Mouse (Mus musculus): ENCODE measurements around the gene Hist1h2an. TPM values are rescaled to one million over a fixed set of nuclear protein-coding genes. Genes with fewer than 3 reads are reported as not detected.
"Not testable (repeated sequence)": the region's sequence is repeated elsewhere in the genome, so short reads cannot be mapped to it uniquely, and the experiment has no call there.

The Hist1h2an gene
- polyA plus RNA-seq, 1 experiment from 2014 or later: 1.8 TPM

DNA sequence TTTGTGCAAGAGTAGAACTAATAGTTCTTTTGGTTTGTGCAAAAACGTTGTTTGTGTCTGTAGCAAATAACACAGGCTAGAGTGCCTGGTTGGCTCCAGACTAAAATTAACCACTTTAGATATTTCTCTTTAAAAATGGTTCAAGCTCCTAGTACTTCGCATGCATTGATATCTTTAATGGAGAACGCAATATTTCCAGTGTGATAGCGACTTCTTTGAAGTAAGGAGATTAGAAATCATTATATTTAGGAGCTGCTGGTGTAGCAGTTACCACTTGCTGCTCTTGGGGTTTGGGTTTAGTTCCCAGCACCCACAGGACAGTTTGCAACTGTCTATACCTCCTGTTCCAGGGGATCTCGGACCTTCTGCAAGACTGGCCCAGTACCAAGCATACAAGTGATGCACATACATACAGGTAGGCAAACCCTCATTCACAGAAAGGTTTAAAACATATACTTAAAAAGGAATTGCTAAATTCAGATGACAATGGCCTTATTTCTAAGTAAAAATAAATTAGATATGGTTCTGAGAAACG is 5.9 kb downstream of the Hist1h2an start:
- no peak overlapping the region for H3K9ac ChIP-seq
- no peak overlapping the region for H3K27ac ChIP-seq
- 45% methylated on average over 6 of the region's 6 CpGs for WGBS
- no peaks in the 10 kb centered on the region for H3K36me3 ChIP-seq
- peaks cover 33% of the 10 kb centered on the region for H3K4me1 ChIP-seq (replicated peaks)
- 0 out of 2 replicates have a peak, but pooled peaks cover 3% of the 10 kb centered on the region for H3K27me3 ChIP-seq
- no peak for ATAC-seq (ENCODE audit: low FRiP score)
- no peaks in the 10 kb centered on the region for H3K9me3 ChIP-seq
- H3K4me2 ChIP-seq: peak overlapping the region; percentile 90
- no peak overlapping the region for H3K4me3 ChIP-seq

DNA sequence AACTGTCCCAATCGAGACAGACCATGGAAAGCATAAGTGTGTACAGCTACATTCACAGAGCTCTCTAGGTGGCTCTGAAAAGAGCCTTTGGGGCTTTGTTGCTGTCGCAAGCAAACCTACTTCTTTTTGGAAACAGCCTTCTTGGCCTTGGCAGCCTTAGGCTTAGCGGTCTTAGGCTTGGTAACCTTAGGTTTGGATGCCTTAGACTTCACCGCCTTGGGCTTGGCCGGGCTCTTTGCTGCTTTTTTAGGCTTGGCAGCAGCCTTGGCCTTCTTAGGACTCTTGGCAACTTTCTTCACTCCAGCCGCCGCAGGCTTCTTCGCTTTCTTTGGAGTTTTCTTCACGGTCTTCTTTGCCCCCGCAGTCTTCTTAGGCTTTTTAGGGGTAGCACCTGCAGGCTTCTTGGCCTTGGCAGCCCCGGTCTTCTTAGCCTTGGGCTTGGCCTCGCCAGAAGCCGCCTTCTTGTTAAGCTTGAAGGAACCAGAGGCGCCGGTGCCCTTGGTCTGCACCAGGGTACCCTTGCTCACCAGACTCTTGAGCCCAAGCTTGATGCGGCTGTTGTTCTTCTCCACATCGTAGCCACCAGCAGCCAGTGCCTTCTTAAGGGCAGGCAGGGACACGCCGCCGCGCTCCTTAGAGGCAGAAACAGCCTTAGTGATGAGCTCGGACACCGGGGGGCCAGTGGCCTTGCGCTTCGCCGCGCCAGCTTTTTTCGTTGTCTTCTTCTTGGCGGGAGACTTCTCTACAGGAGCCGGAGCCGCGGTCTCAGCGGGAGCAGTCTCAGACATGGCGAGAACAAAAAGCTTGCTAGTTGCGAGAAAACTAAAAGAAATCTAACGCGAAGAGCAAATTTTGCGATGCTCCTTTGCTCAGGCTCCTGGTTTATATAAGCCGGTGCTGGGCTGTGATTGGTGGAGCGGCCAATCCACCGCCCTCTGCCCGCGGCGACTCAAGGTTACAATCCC is 7.0 kb downstream of the Hist1h2an start, which contains the start of gene Hist1h1b:
Hist1h1b (minus strand) TSS at position 859 of the 965 bp plus-strand sequence.
- Histone ChIP-seq H3K27me3 (0 out of 2 replicates have a peak, but pooled peaks cover 3% of the 10 kb centered on the region), H3K4me3 (peak within 1 kb of the TSS; percentile 54), H3K36me3 (no peaks in the 10 kb centered on the region), H3K9ac (peak within 1 kb of the TSS; percentile 76), H3K4me1 (replicated peaks) (peaks cover 28% of the 10 kb centered on the region), H3K27ac (peak within 1 kb of the TSS; percentile 72), H3K4me2 (peak within 1 kb of the TSS; percentile 90), H3K9me3 (no peaks in the 10 kb centered on the region)
- under 1% methylated on average over 44 of the region's 44 CpGs for WGBS
- peak; percentile 7; the same call in 1 of the 2 replicates for ATAC-seq (ENCODE audit: low FRiP score)

DNA sequence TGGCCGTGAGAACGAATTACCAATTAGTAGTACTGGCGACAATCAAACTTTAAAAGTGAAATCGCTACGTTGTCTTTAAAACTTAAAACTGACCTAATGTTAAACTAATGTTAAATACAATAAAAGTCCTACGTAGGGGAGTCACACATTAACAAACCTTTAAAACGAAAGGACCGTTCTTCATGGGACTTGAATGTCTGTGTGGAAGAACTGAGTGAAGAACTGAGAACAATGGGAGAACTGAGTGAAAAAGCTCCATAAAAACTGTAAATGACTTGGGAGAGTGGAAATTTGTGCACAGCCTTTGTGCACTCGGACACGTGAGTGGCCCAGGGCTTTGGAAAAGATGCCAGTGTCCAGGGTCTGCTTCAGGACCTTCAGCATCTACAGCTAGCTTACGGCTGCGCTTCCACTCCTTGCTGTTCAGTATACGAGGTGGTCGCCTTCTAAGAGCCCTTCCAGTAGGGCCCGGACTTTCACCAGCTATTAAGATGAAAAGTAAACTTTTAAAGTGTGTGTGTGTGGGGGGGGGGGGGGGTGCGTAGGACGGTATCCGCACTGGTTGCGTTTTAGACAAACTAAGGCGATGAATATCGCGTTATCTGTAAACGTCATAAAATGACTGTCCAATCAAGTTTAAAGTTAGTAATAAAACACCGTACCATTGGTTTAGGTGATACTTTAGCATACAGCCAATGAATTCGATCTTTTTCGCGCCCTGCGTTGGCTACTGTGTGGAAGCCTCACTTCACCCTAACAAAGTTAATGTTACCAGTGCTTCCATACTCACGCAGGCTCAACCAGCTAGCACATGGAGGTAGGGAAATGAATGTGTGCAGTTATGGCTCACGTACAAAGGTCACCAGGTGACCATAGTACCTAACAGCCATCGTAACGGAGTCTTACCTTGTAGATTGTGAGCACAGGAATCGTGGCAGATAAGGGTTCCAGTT is 7.9 kb downstream of the Hist1h2an start:
- Histone ChIP-seq H3K36me3 (no peaks in the 10 kb centered on the region), H3K4me1 (replicated peaks) (peaks cover 25% of the 10 kb centered on the region), H3K4me2 (peak overlapping the region; percentile 90), H3K9me3 (no peaks in the 10 kb centered on the region), H3K9ac (peak overlapping the region; percentile 76), H3K27me3 (0 out of 2 replicates have a peak, but pooled peaks cover 3% of the 10 kb centered on the region), H3K27ac (peak overlapping the region; percentile 72), H3K4me3 (peak overlapping the region; percentile 54)
- 4% methylated on average over 33 of the region's 33 CpGs for WGBS
- peak; percentile 94 for ATAC-seq (ENCODE audit: low FRiP score)

DNA sequence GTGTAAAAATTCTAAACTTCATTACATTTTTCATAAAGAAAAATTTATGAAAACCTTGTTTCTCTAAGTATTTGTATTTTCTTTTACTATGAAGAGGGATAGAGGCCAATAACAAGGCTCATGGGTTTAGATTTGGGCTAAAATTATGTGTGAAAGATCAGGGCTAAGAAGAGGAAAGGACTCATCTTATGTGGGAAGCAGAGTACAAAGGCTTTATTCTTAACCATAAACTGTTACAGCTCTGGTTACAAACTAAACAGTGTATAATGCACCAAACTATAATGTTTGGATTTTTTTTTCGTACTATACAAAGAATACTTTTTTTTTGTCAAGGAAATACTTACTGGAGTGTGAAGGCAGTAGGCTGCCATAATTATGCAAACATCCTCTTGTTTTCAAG is 31.3 kb downstream of the Hist1h2an start:
- Histone ChIP-seq H3K9me3 (no peaks in the 10 kb centered on the region), H3K27ac (no peak overlapping the region), H3K9ac (no peak overlapping the region), H3K4me1 (replicated peaks) (peaks cover 17% of the 10 kb centered on the region), H3K4me3 (no peak overlapping the region), H3K27me3 (no peaks in the 10 kb centered on the region), H3K4me2 (no peak overlapping the region), H3K36me3 (no peaks in the 10 kb centered on the region)
- no peak for ATAC-seq (ENCODE audit: low FRiP score)
- WGBS: 64% methylated on average over 1 of the region's 1 CpGs

DNA sequence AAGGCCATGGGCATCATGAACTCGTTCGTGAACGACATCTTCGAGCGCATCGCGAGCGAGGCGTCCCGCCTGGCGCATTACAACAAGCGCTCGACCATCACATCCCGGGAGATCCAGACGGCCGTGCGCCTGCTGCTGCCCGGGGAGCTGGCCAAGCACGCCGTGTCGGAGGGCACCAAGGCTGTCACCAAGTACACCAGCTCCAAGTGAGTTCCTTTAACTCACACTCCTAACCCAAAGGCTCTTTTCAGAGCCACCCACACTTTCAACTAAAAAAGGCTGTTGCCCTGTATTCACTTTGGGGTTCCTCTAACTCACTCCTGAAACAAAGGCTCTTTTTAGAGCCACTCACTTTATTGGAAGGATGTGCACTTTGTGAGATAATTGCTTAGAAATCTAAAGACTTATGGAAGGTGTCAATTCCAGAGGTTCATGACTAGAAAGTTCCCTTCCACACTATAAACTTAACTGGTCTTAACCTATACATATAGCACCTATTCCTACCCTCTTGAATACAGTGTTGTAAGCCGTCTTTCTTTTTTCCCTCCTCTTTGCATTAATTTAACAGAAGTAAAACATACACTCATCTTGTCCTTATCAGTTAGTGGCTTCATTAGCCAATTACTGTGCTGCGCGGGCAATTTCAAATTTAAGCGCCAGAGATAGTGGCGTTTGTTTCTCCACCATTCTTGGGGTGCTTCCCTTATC is 32.6 kb downstream of the Hist1h2an start:
- Histone ChIP-seq H3K4me3 (peak overlapping the region; percentile 44), H3K4me1 (replicated peaks) (peaks cover 21% of the 10 kb centered on the region), H3K27ac (peak overlapping the region; percentile 95), H3K9ac (peak overlapping the region; percentile 69), H3K4me2 (peak overlapping the region; percentile 76)
- H3K9me3 ChIP-seq, H3K27me3 ChIP-seq, H3K36me3 ChIP-seq: not testable (repeated sequence)
- WGBS: under 1% methylated on average over 17 of the region's 26 CpGs
- peak; percentile 9; the same call in 1 of the 2 replicates for ATAC-seq (ENCODE audit: low FRiP score)

DNA sequence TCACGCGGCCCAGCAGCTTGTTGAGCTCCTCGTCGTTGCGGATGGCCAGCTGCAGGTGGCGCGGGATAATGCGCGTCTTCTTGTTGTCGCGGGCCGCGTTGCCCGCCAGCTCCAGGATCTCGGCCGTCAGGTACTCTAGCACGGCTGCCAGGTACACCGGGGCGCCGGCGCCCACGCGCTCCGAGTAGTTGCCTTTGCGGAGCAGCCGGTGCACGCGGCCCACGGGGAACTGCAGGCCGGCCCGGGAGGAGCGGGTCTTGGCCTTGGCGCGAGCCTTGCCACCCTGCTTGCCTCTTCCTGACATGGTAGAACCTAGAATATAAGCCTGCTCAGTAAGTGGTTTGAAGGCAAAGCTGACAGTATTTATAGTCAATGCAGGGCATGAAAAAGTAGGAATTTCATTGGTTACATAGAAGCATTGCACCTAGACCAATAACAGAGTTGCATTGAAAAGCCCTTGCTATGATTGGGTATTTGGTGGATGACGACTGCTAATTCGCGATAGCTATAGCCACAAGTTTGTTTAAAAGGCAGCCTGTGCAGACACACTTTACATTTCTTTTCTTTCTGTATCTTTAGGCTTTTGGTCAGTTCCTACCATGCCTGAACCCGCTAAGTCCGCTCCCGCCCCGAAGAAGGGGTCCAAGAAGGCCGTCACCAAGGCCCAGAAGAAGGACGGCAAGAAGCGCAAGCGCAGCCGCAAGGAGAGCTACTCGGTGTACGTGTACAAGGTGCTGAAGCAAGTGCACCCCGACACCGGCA is 33.3 kb downstream of the Hist1h2an start, which contains the start of the genes Hist1h2ak and Hist1h2bn:
Hist1h2ak (minus strand) TSS at position 304 of the 762 bp plus-strand sequence.
Hist1h2bn (plus strand) TSS at position 600 of the 762 bp plus-strand sequence.
- Histone ChIP-seq H3K4me3 (peak within 1 kb of the TSS; percentile 44), H3K4me1 (replicated peaks) (peaks cover 28% of the 10 kb centered on the region), H3K27ac (peak within 1 kb of the TSS; percentile 95), H3K4me2 (peak within 1 kb of the TSS; percentile 76), H3K9ac (peak within 1 kb of the TSS; percentile 74)
- WGBS: under 1% methylated on average over 46 of the region's 50 CpGs
- H3K27me3 ChIP-seq, H3K9me3 ChIP-seq, H3K36me3 ChIP-seq: not testable (repeated sequence)
- peak; percentile 96 for ATAC-seq (ENCODE audit: low FRiP score)

DNA sequence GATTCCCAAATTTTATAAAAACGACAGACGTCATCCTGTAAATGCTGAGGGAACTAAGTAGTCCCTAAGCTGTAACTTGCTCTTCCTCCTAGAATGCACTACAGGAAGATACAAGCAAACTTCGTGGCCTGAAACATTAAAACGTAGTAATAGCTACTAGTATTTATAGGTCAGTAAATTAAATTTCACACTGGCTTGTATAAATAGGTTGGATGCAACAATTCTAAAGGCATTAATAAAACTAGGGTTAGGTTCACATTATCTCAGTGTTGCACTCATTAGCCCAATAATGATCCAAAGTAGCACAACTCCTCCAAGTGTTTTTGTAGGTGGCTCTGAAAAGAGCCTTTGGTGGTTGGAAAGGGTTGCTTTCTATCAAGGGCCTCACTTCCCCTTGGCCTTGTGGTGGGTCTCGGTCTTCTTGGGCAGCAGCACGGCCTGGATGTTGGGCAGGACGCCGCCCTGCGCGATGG is 33.9 kb downstream of the Hist1h2an start:
- no peaks in the 10 kb centered on the region for H3K9me3 ChIP-seq
- ATAC-seq (ENCODE audit: low FRiP score): no peak
- peak overlapping the region; percentile 74 for H3K9ac ChIP-seq
- H3K36me3 ChIP-seq: no peaks in the 10 kb centered on the region
- WGBS: 5% methylated on average over 10 of the region's 10 CpGs
- no peaks in the 10 kb centered on the region for H3K27me3 ChIP-seq
- H3K4me3 ChIP-seq: peak overlapping the region; percentile 44
- peaks cover 31% of the 10 kb centered on the region for H3K4me1 ChIP-seq (replicated peaks)
- peak overlapping the region; percentile 95 for H3K27ac ChIP-seq
- H3K4me2 ChIP-seq: peak overlapping the region; percentile 76

DNA sequence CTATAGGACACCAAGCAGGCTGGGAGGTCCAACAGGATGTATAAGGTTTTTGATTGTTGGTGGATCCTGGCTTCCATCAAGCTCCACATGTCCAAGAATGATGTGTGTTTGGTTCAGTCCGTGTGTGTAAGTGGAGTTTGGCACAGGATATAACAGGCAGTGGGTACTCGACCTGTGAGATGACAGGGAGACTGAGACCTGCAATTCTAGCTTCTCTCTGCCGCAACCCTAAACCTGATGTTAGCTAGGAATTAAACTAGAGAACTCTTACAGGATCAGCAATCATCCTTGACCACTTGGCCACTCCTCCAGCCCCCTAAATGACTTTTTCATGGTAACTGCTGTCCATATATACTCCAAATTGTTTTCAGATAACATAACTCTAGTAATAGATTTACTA is 34.7 kb downstream of the Hist1h2an start:
- 0 out of 2 replicates have a peak overlapping the region, but pooled peaks have one; percentile 76 for H3K4me2 ChIP-seq
- WGBS: 51% methylated on average over 3 of the region's 3 CpGs
- no peaks in the 10 kb centered on the region for H3K9me3 ChIP-seq
- H3K4me3 ChIP-seq: no peak overlapping the region
- peaks cover 34% of the 10 kb centered on the region for H3K4me1 ChIP-seq (replicated peaks)
- no peaks in the 10 kb centered on the region for H3K27me3 ChIP-seq
- 0 out of 2 replicates have a peak overlapping the region, but pooled peaks have one; percentile 48 for H3K27ac ChIP-seq
- no peaks in the 10 kb centered on the region for H3K36me3 ChIP-seq
- no peak overlapping the region for H3K9ac ChIP-seq
- no peak for ATAC-seq (ENCODE audit: low FRiP score)

DNA sequence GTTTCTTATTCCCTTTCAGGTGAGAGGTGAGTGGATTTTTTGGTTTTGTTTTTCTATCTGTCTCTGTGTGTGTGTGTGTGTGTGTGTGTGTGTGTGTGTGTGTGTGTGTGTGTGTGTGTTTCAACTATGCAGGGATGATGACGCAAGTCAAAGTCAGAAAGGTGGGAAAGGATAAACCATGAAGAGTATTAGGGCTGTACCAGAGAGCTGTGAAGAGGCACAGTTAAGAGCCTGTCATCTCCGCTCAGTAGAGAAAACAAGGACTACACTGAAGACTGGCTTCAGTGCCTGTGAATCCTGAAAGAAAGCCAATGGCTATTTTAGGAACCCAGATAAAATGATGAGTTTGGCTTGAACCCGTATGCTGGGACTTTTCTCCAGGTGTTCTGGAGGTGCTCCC is 35.2 kb downstream of the Hist1h2an start:
- Histone ChIP-seq H3K4me1 (replicated peaks) (peaks cover 37% of the 10 kb centered on the region), H3K27me3 (no peaks in the 10 kb centered on the region), H3K27ac (no peak overlapping the region), H3K9ac (no peak overlapping the region), H3K9me3 (no peaks in the 10 kb centered on the region), H3K4me3 (no peak overlapping the region), H3K4me2 (no peak overlapping the region), H3K36me3 (no peaks in the 10 kb centered on the region)
- no peak for ATAC-seq (ENCODE audit: low FRiP score)
- 82% methylated on average over 3 of the region's 3 CpGs for WGBS

DNA sequence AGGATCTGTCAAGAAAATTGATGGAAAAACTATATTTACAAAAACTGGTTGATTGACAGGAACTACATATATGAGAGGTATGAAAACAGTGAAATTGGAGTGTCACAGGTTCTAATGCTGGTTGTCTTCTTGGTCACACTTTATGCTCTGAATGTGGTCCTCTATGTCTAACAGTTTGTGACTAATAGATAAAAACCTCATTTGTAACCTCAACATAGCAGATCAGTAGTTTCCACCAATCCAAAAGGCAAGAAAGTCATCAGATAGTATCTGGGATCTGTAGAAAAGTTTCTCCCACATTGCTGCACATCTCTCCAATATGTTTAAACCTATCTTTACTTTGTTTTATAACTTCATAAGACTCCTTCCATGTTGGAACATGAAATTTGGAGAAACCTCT is 35.6 kb downstream of the Hist1h2an start:
- Histone ChIP-seq H3K9me3 (no peaks in the 10 kb centered on the region), H3K4me2 (no peak overlapping the region), H3K27me3 (no peaks in the 10 kb centered on the region), H3K27ac (no peak overlapping the region), H3K4me3 (no peak overlapping the region), H3K36me3 (no peaks in the 10 kb centered on the region), H3K4me1 (replicated peaks) (peaks cover 37% of the 10 kb centered on the region), H3K9ac (no peak overlapping the region)
- ATAC-seq (ENCODE audit: low FRiP score): no peak

Data from hindbrain, embryonic 13.5 days (tissue).